Mouse (Mus musculus): ENCODE data around the gene Misp. TPM values are rescaled to one million over a fixed set of nuclear protein-coding genes. Genes with fewer than 3 reads are reported as not detected.
A peak's percentile ranks its signal among the peaks of the same experiment; 100 is the strongest.

The Misp gene
- total and polyA plus RNA-seq, 2 experiments: 0.18 to 0.51 TPM

- no peak for TF ChIP-seq CTCF (IDR thresholded peaks at IDR 0.05; ENCODE audit: low read depth, low read length)
- no peak for TF ChIP-seq POLR2A (IDR thresholded peaks at IDR 0.05; ENCODE audit: extremely low read depth, insufficient read depth, low read length)
- no peaks in the 10 kb centered on the region for H3K79me2 ChIP-seq (ENCODE audit: control insufficient read depth, insufficient read depth, low read length)
- H3K4me1 ChIP-seq (ENCODE audit: control insufficient read depth, insufficient read depth, low read length): peaks cover 6% of the 10 kb centered on the region
- H3K9ac ChIP-seq (ENCODE audit: low read depth, low read length): no peak overlapping the region
- DNase-seq (ENCODE audit: extremely low read depth, low read depth, low spot score): no peak
- 97% methylated on average over 17 of the region's 17 CpGs for WGBS
- no peak overlapping the region for H3K27ac ChIP-seq (replicated peaks; ENCODE audit: insufficient read depth, low read depth, low read length)
- no peaks in the 10 kb centered on the region for H3K36me3 ChIP-seq (ENCODE audit: control insufficient read depth, insufficient read depth, low read length)
- H3K4me3 ChIP-seq (ENCODE audit: insufficient read depth, low read depth, low read length): no peak overlapping the region
- H3K27me3 ChIP-seq (ENCODE audit: control insufficient read depth, insufficient read depth, low read length): no peaks in the 10 kb centered on the region
Observed at GRCm38 (mm10) chr10:79819606-79820005, 1.2 kb upstream of the Misp start.

- H3K36me3 ChIP-seq (ENCODE audit: control insufficient read depth, insufficient read depth, low read length): no peaks in the 10 kb centered on the region
- no peak overlapping the region for H3K9ac ChIP-seq (ENCODE audit: low read depth, low read length)
- no peak for DNase-seq (ENCODE audit: extremely low read depth, low read depth, low spot score)
- H3K27me3 ChIP-seq (ENCODE audit: control insufficient read depth, insufficient read depth, low read length): no peaks in the 10 kb centered on the region
- TF ChIP-seq CTCF (IDR thresholded peaks at IDR 0.05; ENCODE audit: low read depth, low read length) (no peak), POLR2A (IDR thresholded peaks at IDR 0.05; ENCODE audit: extremely low read depth, insufficient read depth, low read length) (no peak)
- WGBS: 96% methylated on average over 8 of the region's 8 CpGs
- H3K4me1 ChIP-seq (ENCODE audit: control insufficient read depth, insufficient read depth, low read length): 0 out of 2 replicates have a peak, but pooled peaks cover 6% of the 10 kb centered on the region
- H3K27ac ChIP-seq (replicated peaks; ENCODE audit: insufficient read depth, low read depth, low read length): no peak overlapping the region
- no peak overlapping the region for H3K4me3 ChIP-seq (ENCODE audit: insufficient read depth, low read depth, low read length)
- H3K79me2 ChIP-seq (ENCODE audit: control insufficient read depth, insufficient read depth, low read length): no peaks in the 10 kb centered on the region
Observed at GRCm38 (mm10) chr10:79820277-79820676, 512 bp upstream of the Misp start.

- Histone ChIP-seq H3K4me3 (ENCODE audit: insufficient read depth, low read depth, low read length) (no peak overlapping the region), H3K9ac (ENCODE audit: low read depth, low read length) (no peak overlapping the region), H3K27ac (replicated peaks; ENCODE audit: insufficient read depth, low read depth, low read length) (no peak overlapping the region), H3K36me3 (ENCODE audit: control insufficient read depth, insufficient read depth, low read length) (no peaks in the 10 kb centered on the region), H3K27me3 (ENCODE audit: control insufficient read depth, insufficient read depth, low read length) (no peaks in the 10 kb centered on the region), H3K79me2 (ENCODE audit: control insufficient read depth, insufficient read depth, low read length) (no peaks in the 10 kb centered on the region), H3K4me1 (ENCODE audit: control insufficient read depth, insufficient read depth, low read length) (0 out of 2 replicates have a peak, but pooled peaks cover 2% of the 10 kb centered on the region)
- 94% methylated on average over 12 of the region's 12 CpGs for WGBS
- no peak for DNase-seq (ENCODE audit: extremely low read depth, low read depth, low spot score)
- TF ChIP-seq CTCF (IDR thresholded peaks at IDR 0.05; ENCODE audit: low read depth, low read length): no peak
- TF ChIP-seq POLR2A (IDR thresholded peaks at IDR 0.05; ENCODE audit: extremely low read depth, insufficient read depth, low read length): no peak
Observed at GRCm38 (mm10) chr10:79821731-79822130, 942 bp downstream of the Misp start.

GRCm38 (mm10) chr10:79822372-79822771 lies 1.6 kb downstream of the Misp start:
- no peak overlapping the region for H3K27ac ChIP-seq (replicated peaks; ENCODE audit: insufficient read depth, low read depth, low read length)
- 0 out of 2 replicates have a peak, but pooled peaks cover 2% of the 10 kb centered on the region for H3K4me1 ChIP-seq (ENCODE audit: control insufficient read depth, insufficient read depth, low read length)
- no peak overlapping the region for H3K4me3 ChIP-seq (ENCODE audit: insufficient read depth, low read depth, low read length)
- 43% methylated on average over 17 of the region's 17 CpGs for WGBS
- no peaks in the 10 kb centered on the region for H3K27me3 ChIP-seq (ENCODE audit: control insufficient read depth, insufficient read depth, low read length)
- no peak for DNase-seq (ENCODE audit: extremely low read depth, low read depth, low spot score)
- no peak for TF ChIP-seq CTCF (IDR thresholded peaks at IDR 0.05; ENCODE audit: low read depth, low read length)
- no peak for TF ChIP-seq POLR2A (IDR thresholded peaks at IDR 0.05; ENCODE audit: extremely low read depth, insufficient read depth, low read length)
- H3K9ac ChIP-seq (ENCODE audit: low read depth, low read length): no peak overlapping the region
- H3K36me3 ChIP-seq (ENCODE audit: control insufficient read depth, insufficient read depth, low read length): no peaks in the 10 kb centered on the region
- no peaks in the 10 kb centered on the region for H3K79me2 ChIP-seq (ENCODE audit: control insufficient read depth, insufficient read depth, low read length)

- H3K36me3 ChIP-seq (ENCODE audit: control insufficient read depth, insufficient read depth, low read length): no peaks in the 10 kb centered on the region
- H3K27me3 ChIP-seq (ENCODE audit: control insufficient read depth, insufficient read depth, low read length): no peaks in the 10 kb centered on the region
- no peak overlapping the region for H3K4me3 ChIP-seq (ENCODE audit: insufficient read depth, low read depth, low read length)
- no peaks in the 10 kb centered on the region for H3K79me2 ChIP-seq (ENCODE audit: control insufficient read depth, insufficient read depth, low read length)
- no peak for DNase-seq (ENCODE audit: extremely low read depth, low read depth, low spot score)
- TF ChIP-seq POLR2A (IDR thresholded peaks at IDR 0.05; ENCODE audit: extremely low read depth, insufficient read depth, low read length) (no peak), CTCF (IDR thresholded peaks at IDR 0.05; ENCODE audit: low read depth, low read length) (no peak)
- 77% methylated on average over 6 of the region's 6 CpGs for WGBS
- 0 out of 2 replicates have a peak, but pooled peaks cover 2% of the 10 kb centered on the region for H3K4me1 ChIP-seq (ENCODE audit: control insufficient read depth, insufficient read depth, low read length)
- H3K27ac ChIP-seq (replicated peaks; ENCODE audit: insufficient read depth, low read depth, low read length): no peak overlapping the region
- H3K9ac ChIP-seq (ENCODE audit: low read depth, low read length): no peak overlapping the region
Observed at GRCm38 (mm10) chr10:79823011-79823410, 2.2 kb downstream of the Misp start.

GRCm38 (mm10) chr10:79824413-79824812 lies 3.6 kb downstream of the Misp start:
- Histone ChIP-seq H3K9ac (ENCODE audit: low read depth, low read length) (no peak overlapping the region), H3K27ac (replicated peaks; ENCODE audit: insufficient read depth, low read depth, low read length) (peak overlapping the region; percentile 38), H3K4me3 (ENCODE audit: insufficient read depth, low read depth, low read length) (no peak overlapping the region), H3K4me1 (ENCODE audit: control insufficient read depth, insufficient read depth, low read length) (0 out of 2 replicates have a peak, but pooled peaks cover 2% of the 10 kb centered on the region), H3K36me3 (ENCODE audit: control insufficient read depth, insufficient read depth, low read length) (no peaks in the 10 kb centered on the region), H3K79me2 (ENCODE audit: control insufficient read depth, insufficient read depth, low read length) (no peaks in the 10 kb centered on the region), H3K27me3 (ENCODE audit: control insufficient read depth, insufficient read depth, low read length) (no peaks in the 10 kb centered on the region)
- 61% methylated on average over 6 of the region's 6 CpGs for WGBS
- no peak for TF ChIP-seq POLR2A (IDR thresholded peaks at IDR 0.05; ENCODE audit: extremely low read depth, insufficient read depth, low read length)
- DNase-seq (ENCODE audit: extremely low read depth, low read depth, low spot score): no peak

Measured in liver, adult 2 months (tissue).